Mouse (Mus musculus): ENCODE measurements around the gene Prom2.

Gene Prom2

GRCm38 (mm10) chr2:127484476-127485170, 56.6 kb downstream of the Prom2 start:
- peak; percentile 36 for DNase-seq (ENCODE audit: low spot score)

- DNase-seq (ENCODE audit: low spot score): no peak
Observed at GRCm38 (mm10) chr2:127483001-127483400, 58.3 kb downstream of the Prom2 start.

- DNase-seq (ENCODE audit: low spot score): peak; percentile 56
Observed at GRCm38 (mm10) chr2:127482533-127482911, 58.7 kb downstream of the Prom2 start.

GRCm38 (mm10) chr2:127481841-127482532, 59.3 kb downstream of the Prom2 start:
- no peak for DNase-seq (ENCODE audit: low spot score)

- DNase-seq (ENCODE audit: low spot score): no peak
Observed at GRCm38 (mm10) chr2:127479763-127480162, 61.5 kb downstream of the Prom2 start.

- no peak for DNase-seq (ENCODE audit: low spot score)
Observed at GRCm38 (mm10) chr2:127479210-127479609, 62.1 kb downstream of the Prom2 start.
